Mouse (Mus musculus) gastrocnemius, adult 18-20 months (tissue): Measurements from ENCODE around the gene Usp48. TPM values are rescaled to one million over a fixed set of nuclear protein-coding genes. Genes with fewer than 3 reads are reported as not detected.
A peak's percentile ranks its signal among the peaks of the same experiment; 100 is the strongest.
"Not testable (repeated sequence)": the region's sequence is repeated elsewhere in the genome, so short reads cannot be mapped to it uniquely, and the experiment has no call there.

Experiments used
- DNase-seq: peaks from one replicate; pipeline ENCODE4 v3.0.0; 2021; ENCODE audit warnings: low spot score
- long read RNA-seq, 2 experiments: library from polyadenylated mRNA; stranded (forward); transcript quantifications; one replicate each; pipeline ENCODE4 v2.0.0; 2021
- total RNA-seq, 2 experiments: library from RNA; stranded (reverse); gene quantifications; 2 replicates each; pipeline ENCODE4 v1.2.3; 2021

Gene Usp48
- 10 to 100 TPM; 24.9 to 27.3 TPM for total RNA-seq
- long read RNA-seq, experiment 1, full-length matches to known transcripts, result 6 of 48 reads
- long read RNA-seq, experiment 1, partial matches to known transcripts, result 3 of 48 reads
- long read RNA-seq, experiment 1, other reads (novel, unspliced or antisense), result 39 of 48 reads
- long read RNA-seq, experiment 2, full-length matches to known transcripts, result 2 of 41 reads
- long read RNA-seq, experiment 2, partial matches to known transcripts, result 3 of 41 reads
- long read RNA-seq, experiment 2, other reads (novel, unspliced or antisense), result 36 of 41 reads

- peak; percentile 98 for DNase-seq
These were observed at the start of gene Usp48 for GRCm38 (mm10) chr4:137593601-137594495. Gene Usp48, plus strand, starts transcription at chr4:137593755.

- no peak for DNase-seq
These were observed 48.0 kb upstream of the Usp48 start for GRCm38 (mm10) chr4:137545568-137545967.

GRCm38 (mm10) chr4:137546003-137546525 is 47.5 kb upstream of the Usp48 start:
- peak; percentile 46 for DNase-seq

GRCm38 (mm10) chr4:137553466-137553865 is 40.1 kb upstream of the Usp48 start:
- no peak for DNase-seq

- DNase-seq, result no peak
These were observed 36.8 kb upstream of the Usp48 start for GRCm38 (mm10) chr4:137556673-137557210.

GRCm38 (mm10) chr4:137569873-137570272 is 23.7 kb upstream of the Usp48 start:
- DNase-seq, result no peak

GRCm38 (mm10) chr4:137574469-137574868 is 19.1 kb upstream of the Usp48 start, which contains the start of gene Ldlrad2:
Gene Ldlrad2, minus strand, starts transcription at chr4:137574569.
- DNase-seq, result no peak

GRCm38 (mm10) chr4:137577486-137577885 is 16.1 kb upstream of the Usp48 start:
- no peak for DNase-seq

- peak; percentile 47 for DNase-seq
These were observed 15.2 kb upstream of the Usp48 start for GRCm38 (mm10) chr4:137578181-137578845.

- no peak for DNase-seq
These were observed 13.8 kb upstream of the Usp48 start for GRCm38 (mm10) chr4:137579789-137580188.

- no peak for DNase-seq
These were observed 13.3 kb upstream of the Usp48 start for GRCm38 (mm10) chr4:137580299-137580698.

GRCm38 (mm10) chr4:137581815-137582214 is 11.7 kb upstream of the Usp48 start:
- no peak for DNase-seq

GRCm38 (mm10) chr4:137589095-137589494 is 4.5 kb upstream of the Usp48 start:
- not testable (repeated sequence) for DNase-seq

- no peak for DNase-seq
These were observed 4.0 kb upstream of the Usp48 start for GRCm38 (mm10) chr4:137589586-137589985.

GRCm38 (mm10) chr4:137590961-137591360 is 2.6 kb upstream of the Usp48 start:
- DNase-seq, result peak; percentile 70

GRCm38 (mm10) chr4:137594496-137595270 is 1.1 kb downstream of the Usp48 start:
- no peak for DNase-seq

- DNase-seq, result no peak
These were observed 3.6 kb downstream of the Usp48 start for GRCm38 (mm10) chr4:137597098-137597630.

GRCm38 (mm10) chr4:137598577-137598976 is 5.0 kb downstream of the Usp48 start:
- DNase-seq, result no peak

- DNase-seq, result no peak
These were observed 10.1 kb downstream of the Usp48 start for GRCm38 (mm10) chr4:137603449-137604171.

- DNase-seq, result no peak
These were observed 13.5 kb downstream of the Usp48 start for GRCm38 (mm10) chr4:137607023-137607422.
